ENCODE assay signal across 11 mouse cellular contexts in genomic region chr17:85618359-85619112, GRCm38 (mm10). TPM values are rescaled to one million over a fixed set of nuclear protein-coding genes. Genes with fewer than 3 reads are reported as not detected.
DNase-seq lines count a peak whose midpoint lies in the region; ATAC-seq and TF ChIP-seq lines count a peak whose summit lies in the region.
"Had no signal": no experiment of that assay in that cellular context is flagged by ENCODE, and none has a peak within 500 bp of the region (broad histone marks: within the 10 kb centered on the region; RNA-seq: fewer than 3 reads in every experiment).

No protein-coding gene starts in this region.

- no peak overlapping the region for H3K27ac ChIP-seq in gastrocnemius, adult 2 months
- no peak overlapping the region for H3K27ac ChIP-seq in lung, postnatal 0 days (ENCODE audit: low read length)
- H3K27ac ChIP-seq in limb, embryonic 12.5 days, result no peak overlapping the region
- no peak overlapping the region for H3K27ac ChIP-seq in stomach, postnatal 0 days (replicated peaks)
- H3K27ac ChIP-seq in left cerebral cortex, adult 2 months, result no peak overlapping the region

- H3K4me3 ChIP-seq in gastrocnemius, adult 2 months, result peak overlapping the region; percentile 40
- 0 out of 2 replicates have a peak overlapping the region, but pooled peaks have one; percentile 19 for H3K4me3 ChIP-seq in lung, postnatal 0 days (ENCODE audit: low read depth, low read length)
- peak overlapping the region; percentile 34 for H3K4me3 ChIP-seq in limb, embryonic 12.5 days (replicated peaks)
- H3K4me3 ChIP-seq in stomach, postnatal 0 days (ENCODE audit: low read depth, low read length), result peak overlapping the region; percentile 22
- H3K4me3 ChIP-seq in left cerebral cortex, adult 2 months, result no peak overlapping the region

- intact Hi-C loops in gastrocnemius, adult 2 months (cut with DNase I), result no loop called here
- intact Hi-C loops in left cerebral cortex, adult 2 months (cut with DNase I), result no loop called here

- H3K4me2 ChIP-seq in lung, postnatal 0 days (replicated peaks; ENCODE audit: low read depth, low read length), result peak overlapping the region; percentile 38
- peak overlapping the region; percentile 54 for H3K4me2 ChIP-seq in limb, embryonic 12.5 days
- H3K4me2 ChIP-seq in stomach, postnatal 0 days (replicated peaks; ENCODE audit: low read depth), result peak overlapping the region; percentile 35

- no peaks in the 10 kb centered on the region for H3K4me1 ChIP-seq in lung, postnatal 0 days (ENCODE audit: insufficient read depth, low read depth, low read length)
- peaks cover 45% of the 10 kb centered on the region for H3K4me1 ChIP-seq in limb, embryonic 12.5 days (replicated peaks)
- no peaks in the 10 kb centered on the region for H3K4me1 ChIP-seq in stomach, postnatal 0 days (replicated peaks; ENCODE audit: control insufficient read depth, insufficient read depth)

- no peaks in the 10 kb centered on the region for H3K9me3 ChIP-seq in lung, postnatal 0 days (ENCODE audit: low read length)
- no peaks in the 10 kb centered on the region for H3K9me3 ChIP-seq in limb, embryonic 12.5 days
- no peaks in the 10 kb centered on the region for H3K9me3 ChIP-seq in stomach, postnatal 0 days (ENCODE audit: control insufficient read depth, low read length)

- ATAC-seq in lung, postnatal 0 days, result no peak
- no peak for ATAC-seq in limb, embryonic 12.5 days (ENCODE audit: insufficient number of reproducible peaks, insufficient read depth, low FRiP score, low TSS enrichment, low read depth)
- ATAC-seq in stomach, postnatal 0 days (ENCODE audit: low FRiP score, low TSS enrichment), result no peak

- no peak for TF ChIP-seq EP300 in lung, postnatal 0 days (IDR thresholded peaks at IDR 0.05)
- TF ChIP-seq EP300 in stomach, postnatal 0 days (optimal IDR thresholded peaks at IDR 0.05), result no peak

- 2% methylated on average over 28 of the region's 34 CpGs for WGBS in lung, postnatal 0 days
- under 1% methylated on average over 34 of the region's 34 CpGs for WGBS in limb, embryonic 12.5 days
- 3% methylated on average over 34 of the region's 34 CpGs for WGBS in stomach, postnatal 0 days

- H3K36me3 ChIP-seq in lung, postnatal 0 days (ENCODE audit: insufficient read depth, low read length), result no peaks in the 10 kb centered on the region
- no peaks in the 10 kb centered on the region for H3K36me3 ChIP-seq in limb, embryonic 12.5 days
- H3K36me3 ChIP-seq in stomach, postnatal 0 days (ENCODE audit: control insufficient read depth, insufficient read depth, low read length), result no peaks in the 10 kb centered on the region

- H3K27me3 ChIP-seq in lung, postnatal 0 days (replicated peaks; ENCODE audit: insufficient read depth, low read length), result peaks cover 100% of the 10 kb centered on the region
- peaks cover 100% of the 10 kb centered on the region for H3K27me3 ChIP-seq in limb, embryonic 12.5 days
- H3K27me3 ChIP-seq in stomach, postnatal 0 days (ENCODE audit: control insufficient read depth, insufficient read depth, low read length), result peaks cover 60% of the 10 kb centered on the region

- no peak for DNase-seq in gastrocnemius, adult 2 months
- no peak for DNase-seq in gastrocnemius, adult 8-10 months (ENCODE audit: low spot score in 2 of 2)
- DNase-seq in lung, postnatal 0 days (ENCODE audit: low spot score), result no peak
- DNase-seq in lung, adult 18-20 months, result no peak
- no peak for DNase-seq in stomach, postnatal 0 days (ENCODE audit: low spot score)
- no peak for DNase-seq in left cerebral cortex, adult 2 months (ENCODE audit: extremely low spot score in 1 of 2, low spot score in 2 of 2)
- DNase-seq in cerebellum, adult 9-10 months, result no peak
- DNase-seq: cerebellum, postnatal 10 days; kidney, adult 18-20 months had no signal

- no peak overlapping the region for H3K9ac ChIP-seq in lung, postnatal 0 days (replicated peaks; ENCODE audit: low read depth)
- no peak overlapping the region for H3K9ac ChIP-seq in limb, embryonic 12.5 days (replicated peaks)
- no peak overlapping the region for H3K9ac ChIP-seq in stomach, postnatal 0 days (ENCODE audit: low read length)

- TF ChIP-seq CTCF in gastrocnemius, adult 2 months (IDR thresholded peaks at IDR 0.05), result no peak
- TF ChIP-seq CTCF in lung, postnatal 0 days (IDR thresholded peaks at IDR 0.05), result no peak
- TF ChIP-seq CTCF in stomach, postnatal 0 days (IDR thresholded peaks at IDR 0.05; ENCODE audit: low read depth), result no peak
- no peak for TF ChIP-seq CTCF in left cerebral cortex, adult 2 months (IDR thresholded peaks at IDR 0.05)

RNA-seq across cellular contexts. Expression of gene Six3, which starts 5.1 kb away (rescaled TPM):
- total RNA-seq in gastrocnemius, adult 2 months (2021), result not detected
- total RNA-seq in gastrocnemius, adult 8-10 months (2022), result not detected
- not detected in 2 replicates for polyA plus RNA-seq in lung, postnatal 0 days (2015; fragmentation: Nextera tagmentation; extraction: Ambion mirVana)
- not detected in 2 replicates for polyA plus RNA-seq in limb, embryonic 12.5 days (2016; fragmentation: Nextera tagmentation; extraction: Ambion mirVana)
- polyA plus RNA-seq in stomach, postnatal 0 days (2015; fragmentation: Nextera tagmentation; extraction: Ambion mirVana), result not detected in 2 replicates
- total RNA-seq in left cerebral cortex, adult 2 months (2021), result 1 to 10 TPM; 2.0 to 3.6 TPM
- polyA plus RNA-seq: urinary bladder, adult 2 months had no signal
